Mouse (Mus musculus): ENCODE results near the gene Fam98c.
A peak's percentile ranks its signal among the peaks of the same experiment; 100 is the strongest.
"Not testable (repeated sequence)": the region's sequence is repeated elsewhere in the genome, so short reads cannot be mapped to it uniquely, and the experiment has no call there.

Gene Fam98c

GRCm38 (mm10) chr7:29155838-29156782 lies at the start of gene Fam98c:
Fam98c (minus strand) TSS chr7:29156234.
- peak; percentile 90 to 91 for DNase-seq (ENCODE audit: low spot score in 2 of 2)

- no peak for DNase-seq (ENCODE audit: low spot score in 2 of 2)
Observed at GRCm38 (mm10) chr7:29202577-29202976, 46.5 kb upstream of the Fam98c start.

DNA sequence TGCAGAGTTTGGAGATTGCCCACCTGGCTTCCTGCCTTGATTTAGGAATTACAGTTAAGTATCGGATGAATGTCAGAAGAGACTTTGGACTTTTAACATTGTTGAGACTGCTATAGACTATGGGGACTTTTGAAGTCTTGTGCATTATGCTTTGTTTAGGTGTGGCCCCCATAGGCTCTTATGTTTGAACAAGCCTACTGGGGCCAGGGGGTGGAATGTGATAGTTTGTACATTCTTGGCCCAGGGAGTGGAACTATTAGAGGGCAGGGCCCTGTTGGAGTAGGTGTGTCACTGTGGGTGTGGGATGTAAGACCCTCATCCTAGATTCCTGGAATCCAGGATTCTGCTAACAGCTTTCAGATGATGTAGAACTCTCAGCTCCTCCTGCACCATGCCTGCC lies 38.2 kb upstream of the Fam98c start:
- DNase-seq (ENCODE audit: low spot score in 2 of 2) = not testable (repeated sequence)

- DNase-seq (ENCODE audit: low spot score in 2 of 2) = peak in 1 of 2 experiments; percentile 22
Observed at GRCm38 (mm10) chr7:29181323-29181722, 25.3 kb upstream of the Fam98c start.

DNA sequence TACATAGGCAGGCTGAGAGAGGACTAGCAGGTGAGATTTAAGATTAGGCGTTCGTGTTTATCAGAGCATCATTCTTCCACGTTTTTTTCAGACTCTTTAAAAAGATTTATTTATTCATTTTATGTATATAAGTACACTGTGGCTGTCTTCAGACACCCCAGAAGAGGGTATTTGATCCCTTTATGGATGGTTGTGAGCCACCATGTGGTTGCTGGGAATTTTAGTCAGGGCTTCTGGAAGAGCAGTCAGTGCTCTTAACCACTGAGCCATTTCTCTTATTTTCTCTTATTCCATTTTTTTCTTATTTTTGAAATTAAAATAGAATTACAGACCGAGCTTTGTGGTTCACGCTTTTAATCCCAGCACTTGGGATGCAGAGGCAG lies 24.8 kb upstream of the Fam98c start:
- no peak for DNase-seq (ENCODE audit: low spot score in 2 of 2)

GRCm38 (mm10) chr7:29180077-29180853 lies 24.2 kb upstream of the Fam98c start, which contains the start of gene Psmd8:
Psmd8 (minus strand) TSS chr7:29180701.
- peak; percentile 97 to 98 for DNase-seq (ENCODE audit: low spot score in 2 of 2)

GRCm38 (mm10) chr7:29179323-29179722 lies 23.3 kb upstream of the Fam98c start:
- DNase-seq (ENCODE audit: low spot score in 2 of 2) = peak in 1 of 2 experiments; percentile 24

- peak in 1 of 2 experiments; percentile 23 for DNase-seq (ENCODE audit: low spot score in 2 of 2)
Observed at GRCm38 (mm10) chr7:29178106-29178505, 22.1 kb upstream of the Fam98c start.

DNA sequence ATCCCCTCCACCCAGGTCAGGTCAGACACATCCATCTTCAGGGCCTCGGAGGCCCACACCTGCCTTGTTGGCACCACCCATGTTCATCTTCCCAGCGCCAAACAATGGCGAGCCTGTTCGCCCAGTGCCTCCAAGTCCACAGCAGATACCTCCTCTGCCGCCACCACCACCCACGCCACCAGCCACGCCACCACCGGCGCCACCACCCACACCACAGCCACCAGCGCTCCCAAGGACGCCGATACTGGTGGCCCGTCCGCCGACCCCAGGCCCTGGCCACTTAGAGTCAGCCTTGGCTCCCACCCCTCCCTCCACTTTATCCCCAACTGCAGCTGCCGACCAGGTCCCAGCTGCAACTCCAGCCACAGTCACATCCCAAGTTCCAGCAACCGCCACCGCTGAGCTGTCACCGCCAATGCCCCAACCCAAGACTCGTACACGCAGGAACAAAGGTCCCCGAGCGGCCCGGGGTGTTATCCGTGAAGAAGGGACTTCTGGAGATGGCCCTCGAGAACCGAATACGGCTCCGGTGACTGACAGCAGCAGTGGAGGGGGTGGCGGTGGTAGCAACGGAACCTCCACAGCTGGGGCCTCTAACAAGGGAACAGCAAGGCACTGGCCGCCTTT lies 16.5 kb upstream of the Fam98c start:
- DNase-seq (ENCODE audit: low spot score in 2 of 2) = peak in 1 of 2 experiments; percentile 39

GRCm38 (mm10) chr7:29171562-29172097 lies 15.6 kb upstream of the Fam98c start:
- DNase-seq (ENCODE audit: low spot score in 2 of 2) = peak in 1 of 2 experiments; percentile 36

DNA sequence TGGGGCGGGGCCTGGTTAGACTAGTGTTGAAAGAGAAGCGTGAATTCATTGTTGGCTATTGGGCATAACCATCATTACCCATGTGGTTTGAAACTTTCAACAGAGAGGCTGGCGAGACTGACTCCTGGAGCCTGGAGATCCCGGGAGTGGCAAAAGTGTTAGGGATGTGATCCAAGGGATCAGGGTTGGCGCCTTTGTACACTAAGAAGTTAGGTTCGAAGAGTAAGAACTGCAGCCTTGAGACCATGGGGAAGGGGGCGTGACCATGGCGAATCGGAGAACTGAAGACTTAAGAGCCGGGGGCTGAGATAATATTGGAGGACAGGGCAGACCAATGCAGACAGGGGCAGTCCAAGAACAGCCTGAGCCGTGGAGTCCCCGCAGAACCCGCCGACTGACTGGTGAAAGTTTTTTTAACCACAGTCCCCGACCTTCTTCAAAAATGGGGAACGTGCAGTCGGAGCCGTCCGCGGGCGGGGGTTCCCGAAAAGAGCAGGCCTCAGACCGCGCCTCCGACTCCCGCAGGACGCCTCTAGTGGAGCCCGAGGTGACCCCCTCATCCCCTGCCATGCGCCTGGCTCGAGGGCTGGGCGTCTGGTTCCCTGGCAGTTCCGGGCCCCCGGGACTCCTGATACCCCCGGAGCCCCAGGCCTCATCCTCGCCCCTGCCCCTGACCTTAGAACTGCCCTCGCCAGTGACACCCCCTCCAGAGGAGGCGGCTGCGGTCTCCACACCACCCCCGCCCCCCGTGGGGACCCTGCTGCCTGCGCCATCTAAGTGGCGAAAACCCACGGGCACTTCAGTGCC lies 14.9 kb upstream of the Fam98c start:
- peak in 1 of 2 experiments; percentile 52 for DNase-seq (ENCODE audit: low spot score in 2 of 2)

GRCm38 (mm10) chr7:29170066-29170754 lies 14.2 kb upstream of the Fam98c start, which contains the start of the genes Ggn and Spred3:
Ggn (plus strand) TSS chr7:29170210.
Spred3 (minus strand) TSS chr7:29170411.
- DNase-seq (ENCODE audit: low spot score in 2 of 2) = peak; percentile 68 to 74

DNA sequence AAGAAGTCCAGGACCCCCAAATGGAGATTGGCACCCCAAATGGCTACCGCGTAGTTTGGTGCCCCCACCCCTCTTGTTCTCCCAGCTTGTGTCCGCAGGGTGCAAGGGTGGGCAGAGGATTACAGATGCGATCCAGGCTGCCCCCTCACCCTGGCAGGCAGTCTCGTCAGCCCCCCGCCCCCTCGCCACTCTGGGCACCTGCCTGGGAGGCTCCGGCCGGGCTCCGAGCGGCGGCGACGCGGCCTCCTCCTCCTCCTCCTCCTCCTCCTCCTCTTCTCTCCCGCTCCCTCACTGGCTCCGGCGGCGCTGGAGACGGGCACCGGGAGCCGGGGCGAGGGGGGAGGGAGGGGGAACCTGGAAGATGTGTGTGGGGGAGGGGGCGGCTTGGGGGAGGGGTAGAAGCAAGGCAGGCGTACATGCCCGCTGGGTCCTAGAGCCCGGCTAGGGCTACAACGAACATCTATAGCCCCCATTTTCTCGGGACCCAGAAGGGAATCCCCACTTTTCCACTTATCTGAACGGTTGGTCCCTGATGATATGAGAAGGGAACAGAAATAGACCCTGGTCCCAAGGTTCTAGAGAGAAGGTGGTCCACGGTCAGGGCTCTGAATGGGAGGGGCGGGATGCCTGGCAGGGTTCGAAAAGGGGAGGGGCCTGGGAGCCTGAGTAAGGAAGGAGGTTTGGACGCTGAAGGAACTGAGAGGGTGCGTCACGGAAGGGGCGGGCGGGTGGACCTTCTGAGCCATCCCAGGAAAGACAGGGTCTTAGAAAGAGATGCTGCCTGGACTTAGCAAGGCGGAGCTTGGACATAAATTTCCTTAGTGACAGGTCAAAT lies 13.4 kb upstream of the Fam98c start:
- peak; percentile 92 for DNase-seq (ENCODE audit: low spot score in 2 of 2)

- DNase-seq (ENCODE audit: low spot score in 2 of 2) = peak; percentile 70 to 73
Observed at GRCm38 (mm10) chr7:29168791-29169230, 12.8 kb upstream of the Fam98c start.

DNA sequence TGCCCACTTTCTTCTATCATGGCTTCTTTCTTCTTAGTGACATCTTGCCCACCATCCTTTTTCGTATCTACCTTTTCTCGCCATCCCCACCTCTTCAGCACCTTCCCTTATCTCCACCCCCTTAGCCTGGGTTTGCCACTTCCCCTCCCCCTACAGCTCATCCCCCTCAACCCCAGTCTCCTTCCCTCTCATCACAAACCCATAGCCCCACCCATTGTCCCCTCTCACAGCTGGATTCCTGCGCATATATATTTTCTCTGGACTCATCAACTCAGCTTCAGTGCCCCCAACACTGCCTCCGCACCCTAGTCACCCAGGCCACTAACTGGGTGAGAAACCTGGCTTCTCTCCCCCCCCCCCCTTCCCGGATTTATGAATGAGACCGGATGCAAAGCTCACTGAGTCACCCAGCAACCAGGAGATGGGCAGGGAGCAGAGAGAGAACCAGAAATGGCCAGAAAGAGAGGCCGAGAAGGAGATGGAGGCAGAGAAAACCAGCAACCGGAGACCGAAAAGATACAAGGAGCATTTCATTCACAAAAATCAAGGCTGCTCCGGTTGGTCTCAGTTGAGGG lies 12.2 kb upstream of the Fam98c start:
- peak in 1 of 2 experiments; percentile 45 for DNase-seq (ENCODE audit: low spot score in 2 of 2)

- peak in 1 of 2 experiments; percentile 49 for DNase-seq (ENCODE audit: low spot score in 2 of 2)
Observed at GRCm38 (mm10) chr7:29167656-29168055, 11.6 kb upstream of the Fam98c start.

GRCm38 (mm10) chr7:29162750-29163525 lies 6.9 kb upstream of the Fam98c start:
- DNase-seq (ENCODE audit: low spot score in 2 of 2) = peak in 1 of 2 experiments; percentile 34

DNA sequence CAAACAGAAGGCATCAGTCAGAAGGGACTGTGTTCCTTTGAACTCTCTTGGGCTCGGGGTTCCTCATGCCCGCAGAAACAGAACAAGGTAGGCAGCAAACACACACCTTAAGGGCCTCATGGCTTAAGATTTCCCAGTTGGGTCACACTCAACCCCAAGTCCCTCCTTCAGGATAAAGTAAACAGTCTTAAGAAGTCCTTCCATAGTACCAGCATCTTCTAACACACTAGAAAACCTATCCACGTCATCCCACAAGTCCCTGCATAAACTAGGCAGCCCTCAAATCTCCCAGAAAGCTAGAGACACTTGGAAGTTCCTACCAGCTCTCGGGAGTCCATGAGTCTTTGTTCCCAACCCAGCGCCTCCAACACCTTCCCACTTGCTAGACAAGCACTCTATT lies 6.3 kb upstream of the Fam98c start:
- no peak for DNase-seq (ENCODE audit: low spot score in 2 of 2)

Measured in right cerebral cortex, postnatal 10 days (tissue).